Mouse (Mus musculus) right cerebral cortex, adult 2 months (tissue): ENCODE measurements around the gene A430033K04Rik.

ENCODE experiments used
- DNase-seq, 2 experiments: peaks; one replicate each; pipeline ENCODE4 v3.0.0; 2021 to 2022; ENCODE audit warnings: low spot score in 2 of 2

A430033K04Rik gene

GRCm38 (mm10) chr5:138622645-138623477, at the start of gene A430033K04Rik:
Gene A430033K04Rik, plus strand, starts transcription at chr5:138622859.
- DNase-seq = peak; percentile 95 to 98

GRCm38 (mm10) chr5:138587396-138587795, 35.3 kb upstream of the A430033K04Rik start:
- no peak for DNase-seq

- DNase-seq = no peak
These were observed 4.3 kb upstream of the A430033K04Rik start for GRCm38 (mm10) chr5:138618353-138618752.

- peak; percentile 94 for DNase-seq
These were observed 3.2 kb upstream of the A430033K04Rik start, which contains the start of gene Zfp68 for GRCm38 (mm10) chr5:138619211-138620128. Gene Zfp68, minus strand, starts transcription at chr5:138619761.

- DNase-seq = no peak
These were observed 1.8 kb upstream of the A430033K04Rik start for GRCm38 (mm10) chr5:138620836-138621235.

GRCm38 (mm10) chr5:138623478-138623875, 818 bp downstream of the A430033K04Rik start:
- no peak for DNase-seq

GRCm38 (mm10) chr5:138636486-138636885, 13.8 kb downstream of the A430033K04Rik start:
- DNase-seq = no peak

GRCm38 (mm10) chr5:138641081-138641480, 18.4 kb downstream of the A430033K04Rik start:
- no peak for DNase-seq

- no peak for DNase-seq
These were observed 19.1 kb downstream of the A430033K04Rik start for GRCm38 (mm10) chr5:138641761-138642160.

GRCm38 (mm10) chr5:138652911-138653310, 30.3 kb downstream of the A430033K04Rik start:
- DNase-seq = no peak

- peak; percentile 50 to 69 for DNase-seq
These were observed 34.0 kb downstream of the A430033K04Rik start for GRCm38 (mm10) chr5:138656477-138657156.

- DNase-seq = no peak
These were observed 34.7 kb downstream of the A430033K04Rik start for GRCm38 (mm10) chr5:138657407-138657806.

- DNase-seq = peak; percentile 49 to 50
These were observed 35.2 kb downstream of the A430033K04Rik start for GRCm38 (mm10) chr5:138657854-138658253.

GRCm38 (mm10) chr5:138658922-138659321, 36.3 kb downstream of the A430033K04Rik start:
- peak; percentile 28 to 40 for DNase-seq

- DNase-seq = no peak
These were observed 60.5 kb downstream of the A430033K04Rik start for GRCm38 (mm10) chr5:138683023-138683766.

GRCm38 (mm10) chr5:138683821-138684220, 61.2 kb downstream of the A430033K04Rik start:
- no peak for DNase-seq

- DNase-seq = no peak
These were observed 64.8 kb downstream of the A430033K04Rik start for GRCm38 (mm10) chr5:138687453-138687852.

GRCm38 (mm10) chr5:138689254-138689653, 66.6 kb downstream of the A430033K04Rik start:
- no peak for DNase-seq

GRCm38 (mm10) chr5:138692936-138693570, 70.4 kb downstream of the A430033K04Rik start:
- no peak for DNase-seq

- no peak for DNase-seq
These were observed 71.4 kb downstream of the A430033K04Rik start for GRCm38 (mm10) chr5:138694036-138694435.
